Mouse (Mus musculus) liver, postnatal 0 days (tissue): ENCODE data around the gene Ttc19. TPM values are rescaled to one million over a fixed set of nuclear protein-coding genes. Genes with fewer than 3 reads are reported as not detected.

Source experiments
- ATAC-seq: fragments of 200-750 bp; cut with Nextera tagmentation; 2 replicates; pipeline ENCODE4 v1.8.0; 2017; ENCODE audit warnings: mild to moderate bottlenecking, moderate library complexity
- DNase-seq: peaks from one replicate; pipeline ENCODE4 v3.0.0-alpha.2; 2016
- H3K27ac ChIP-seq: fragments of 300-500 bp; sonication (generic); 2 replicates; pipeline ENCODE4 v1.5.1; 2014; ENCODE audit warnings: antibody characterized with exemption, moderate library complexity, mild to moderate bottlenecking, low read depth
- H3K27me3 ChIP-seq: fragments of 300-500 bp; sonication (generic); 2 replicates; pipeline ENCODE4 v1.6.1; 2014; ENCODE audit warnings: low read length, control low read depth, mixed read lengths; ENCODE audit not compliant: insufficient read depth
- H3K36me3 ChIP-seq: fragments of 300-500 bp; sonication (generic); replicated peaks from 2 replicates; pipeline ENCODE4 v1.6.1; 2014; ENCODE audit warnings: mild to moderate bottlenecking, control low read depth, low read length, moderate library complexity, mixed read lengths; ENCODE audit not compliant: insufficient read depth
- H3K4me1 ChIP-seq: fragments of 300-500 bp; sonication (generic); 2 replicates; pipeline ENCODE4 v1.6.1; 2014; ENCODE audit warnings: antibody characterized with exemption, mild to moderate bottlenecking, control low read depth; ENCODE audit not compliant: insufficient read depth
- H3K4me2 ChIP-seq: fragments of 300-500 bp; sonication (generic); 2 replicates; pipeline ENCODE4 v1.6.1; 2014; ENCODE audit warnings: low read depth, mild to moderate bottlenecking, low read length, moderate library complexity, mixed read lengths
- H3K4me3 ChIP-seq: fragments of 300-500 bp; sonication (generic); 2 replicates; pipeline ENCODE4 v1.5.1; 2014; ENCODE audit warnings: low read depth, low read length
- H3K9ac ChIP-seq: fragments of 300-500 bp; sonication (generic); replicated peaks from 2 replicates; pipeline ENCODE4 v1.6.1; 2014; ENCODE audit warnings: mild to moderate bottlenecking, moderate library complexity
- H3K9me3 ChIP-seq: fragments of 300-500 bp; sonication (generic); 2 replicates; pipeline ENCODE4 v1.6.1; 2016; ENCODE audit warnings: mild to moderate bottlenecking, control low read depth, low read length, mixed read lengths
- CTCF ChIP-seq: sonication (generic); IDR thresholded peaks from 2 replicates; pipeline ENCODE4 v1.5.1; 2016; ENCODE audit warnings: antibody characterized with exemption, low read depth
- EP300 ChIP-seq: IDR thresholded peaks from 2 replicates; pipeline ENCODE4 v1.6.1; 2016; ENCODE audit warnings: antibody characterized with exemption, low read depth, mild to moderate bottlenecking
- WGBS: fragments of 180-500 bp; shearing (Covaris S2); extraction: QIAGEN DNeasy Blood & Tissue Kit; methylation state at CpG from one replicate; pipeline ENCODE4 v1.1.7; 2014; ENCODE audit not compliant: insufficient replicate concordance; 5-methylcytosine and 5-hydroxymethylcytosine counted together
- polyA plus RNA-seq: library from polyadenylated mRNA; unstranded; fragments of >200 nt; fragmentation: Nextera tagmentation; extraction: Ambion mirVana; gene quantifications from 2 replicates; pipeline ENCODE4 v1.2.1, GENCODE M21; 2015

The Ttc19 gene
- polyA plus RNA-seq, 1 experiment from 2014 or later: 4.9 TPM

- WGBS: 61% methylated on average over 7 of the region's 7 CpGs
- no peaks in the 10 kb centered on the region for H3K4me1 ChIP-seq
These were observed 17.3 kb upstream of the Ttc19 start for GRCm38 (mm10) chr11:62264018-62264417.

GRCm38 (mm10) chr11:62265642-62266041 lies 15.6 kb upstream of the Ttc19 start:
- H3K27ac ChIP-seq: no peak overlapping the region
- no peak for ATAC-seq
- H3K36me3 ChIP-seq: peaks cover 4% of the 10 kb centered on the region; the same call in 1 of the 2 replicates
- H3K9me3 ChIP-seq: no peaks in the 10 kb centered on the region
- no peak overlapping the region for H3K4me2 ChIP-seq
- H3K9ac ChIP-seq: no peak overlapping the region
- H3K4me1 ChIP-seq: no peaks in the 10 kb centered on the region
- H3K27me3 ChIP-seq: 0 out of 2 replicates have a peak, but pooled peaks cover 2% of the 10 kb centered on the region
- no peak for TF ChIP-seq CTCF
- no peak for TF ChIP-seq EP300
- 80% methylated on average over 7 of the region's 7 CpGs for WGBS
- DNase-seq: no peak
- no peak overlapping the region for H3K4me3 ChIP-seq

More at GRCm38 (mm10) chr11:62264018-62264417, 17.3 kb upstream of the Ttc19 start:
- DNase-seq (no peak), ATAC-seq (no peak)
- Histone ChIP-seq H3K4me2 (no peak overlapping the region), H3K4me3 (no peak overlapping the region), H3K27me3 (0 out of 2 replicates have a peak, but pooled peaks cover 2% of the 10 kb centered on the region), H3K9me3 (no peaks in the 10 kb centered on the region), H3K27ac (no peak overlapping the region), H3K9ac (no peak overlapping the region), H3K36me3 (peaks cover 3% of the 10 kb centered on the region; the same call in 1 of the 2 replicates)
- no peak for TF ChIP-seq CTCF
- no peak for TF ChIP-seq EP300

GRCm38 (mm10) chr11:62266466-62267214 lies 14.6 kb upstream of the Ttc19 start:
- Histone ChIP-seq H3K27ac (no peak overlapping the region), H3K27me3 (no peaks in the 10 kb centered on the region), H3K4me1 (no peaks in the 10 kb centered on the region), H3K9me3 (no peaks in the 10 kb centered on the region), H3K9ac (no peak overlapping the region), H3K4me3 (no peak overlapping the region), H3K4me2 (no peak overlapping the region), H3K36me3 (peaks cover 4% of the 10 kb centered on the region; the same call in 1 of the 2 replicates)
- ATAC-seq (no peak), DNase-seq (no peak)
- WGBS: 72% methylated on average over 17 of the region's 17 CpGs
- TF ChIP-seq CTCF (no peak), EP300 (no peak)

GRCm38 (mm10) chr11:62268381-62268780 lies 12.9 kb upstream of the Ttc19 start:
- no peak overlapping the region for H3K9ac ChIP-seq
- H3K27me3 ChIP-seq: no peaks in the 10 kb centered on the region
- H3K4me3 ChIP-seq: no peak overlapping the region
- H3K36me3 ChIP-seq: peaks cover 4% of the 10 kb centered on the region; the same call in 1 of the 2 replicates
- DNase-seq (no peak), ATAC-seq (no peak)
- H3K9me3 ChIP-seq: no peaks in the 10 kb centered on the region
- no peaks in the 10 kb centered on the region for H3K4me1 ChIP-seq
- H3K4me2 ChIP-seq: no peak overlapping the region
- TF ChIP-seq CTCF (no peak), EP300 (no peak)
- WGBS: 65% methylated on average over 8 of the region's 8 CpGs
- no peak overlapping the region for H3K27ac ChIP-seq

- H3K4me2 ChIP-seq: no peak overlapping the region
- H3K9ac ChIP-seq: no peak overlapping the region
- DNase-seq: no peak
- no peak for TF ChIP-seq EP300
- no peak for TF ChIP-seq CTCF
- no peaks in the 10 kb centered on the region for H3K4me1 ChIP-seq
- no peaks in the 10 kb centered on the region for H3K9me3 ChIP-seq
- peaks cover 4% of the 10 kb centered on the region; the same call in 1 of the 2 replicates for H3K36me3 ChIP-seq
- 84% methylated on average over 12 of the region's 12 CpGs for WGBS
- no peak for ATAC-seq
- H3K27me3 ChIP-seq: no peaks in the 10 kb centered on the region
- H3K27ac ChIP-seq: no peak overlapping the region
- no peak overlapping the region for H3K4me3 ChIP-seq
These were observed 12.2 kb upstream of the Ttc19 start for GRCm38 (mm10) chr11:62269097-62269496.

GRCm38 (mm10) chr11:62270851-62271250 lies 10.4 kb upstream of the Ttc19 start:
- no peak overlapping the region for H3K27ac ChIP-seq
- ATAC-seq (no peak), DNase-seq (no peak)
- no peak overlapping the region for H3K4me3 ChIP-seq
- H3K9me3 ChIP-seq: no peaks in the 10 kb centered on the region
- no peaks in the 10 kb centered on the region for H3K4me1 ChIP-seq
- no peaks in the 10 kb centered on the region for H3K27me3 ChIP-seq
- H3K36me3 ChIP-seq: peaks cover 4% of the 10 kb centered on the region; the same call in 1 of the 2 replicates
- 63% methylated on average over 5 of the region's 5 CpGs for WGBS
- no peak overlapping the region for H3K4me2 ChIP-seq
- no peak overlapping the region for H3K9ac ChIP-seq
- TF ChIP-seq CTCF (no peak), EP300 (no peak)
